Mouse (Mus musculus) urinary bladder, postnatal 0 days (tissue): ENCODE data around the gene Cnot6l. TPM values are rescaled to one million over a fixed set of nuclear protein-coding genes. Genes with fewer than 3 reads are reported as not detected.

Experiments
- polyA plus RNA-seq: library from polyadenylated mRNA; unstranded; fragments of >200 nt; fragmentation: Nextera tagmentation; extraction: Ambion mirVana; gene quantifications from 2 replicates; pipeline ENCODE4 v1.2.1, GENCODE M21; 2015

The Cnot6l gene
- polyA plus RNA-seq: 16.4 and 17.5 TPM in 2 replicates

DNA sequence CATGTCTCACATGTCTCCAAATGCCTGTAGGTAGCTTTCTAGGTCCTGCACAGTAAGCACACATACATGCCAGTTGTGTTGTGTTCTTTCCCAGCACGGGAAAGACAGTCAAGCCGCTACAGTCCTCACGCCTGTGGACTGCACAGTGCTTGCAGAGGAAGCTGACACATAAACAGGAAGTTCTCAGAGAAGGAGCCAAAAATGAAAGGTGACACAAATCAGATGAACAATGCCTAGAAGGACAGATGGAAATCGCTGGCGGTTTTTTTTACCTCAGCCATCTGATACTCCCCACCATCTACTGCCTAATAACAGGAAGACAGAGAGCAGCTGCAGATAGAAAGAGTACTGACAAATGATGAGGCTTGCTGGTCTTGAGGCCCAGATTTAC is at the start of gene Cnot6l:
Gene Cnot6l, minus strand, starts transcription at position 151 of the 391 bp plus-strand sequence.

DNA sequence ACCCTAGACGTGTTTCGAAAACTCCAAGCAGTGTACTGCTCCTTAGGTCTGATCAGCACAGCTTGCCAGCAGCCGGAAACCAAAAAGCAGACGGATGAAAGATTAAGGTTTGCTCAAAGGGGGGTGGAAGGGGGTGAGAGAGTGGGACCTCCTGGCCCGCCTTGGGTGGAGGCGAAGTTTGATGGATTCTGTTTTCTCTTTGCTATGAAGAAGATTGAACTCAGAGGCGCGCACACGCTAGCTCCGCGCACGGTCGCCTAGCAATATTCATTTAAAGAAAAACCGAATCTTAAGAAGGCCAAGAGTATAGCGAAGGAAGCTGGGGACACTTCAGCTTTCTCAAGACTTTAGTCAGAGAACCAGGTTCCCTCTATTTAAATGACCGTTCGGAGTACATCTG is 45.5 kb upstream of the Cnot6l start, which contains the start of gene Mrpl1:
Gene Mrpl1, plus strand, starts transcription at position 35 of the 400 bp plus-strand sequence.

Other genes with a start within 250 kb of the Cnot6l start
- gene Cxcl13, start 207.2 kb downstream of the Cnot6l start, polyA plus RNA-seq: 0.28 and 0.61 TPM in 2 replicates
- 16.0 and 17.8 TPM in 2 replicates for gene Mrpl1, start 45.3 kb upstream of the Cnot6l start, polyA plus RNA-seq
- gene Fras1, start 209.8 kb upstream of the Cnot6l start, polyA plus RNA-seq: 11.3 and 12.6 TPM in 2 replicates